19 mouse cellular contexts compared by ENCODE assay signal in genomic region chr6:140793676-140794262, GRCm38 (mm10).
DNase-seq lines count a peak whose midpoint lies in the region; ATAC-seq and TF ChIP-seq lines count a peak whose summit lies in the region.
"Had no signal": no experiment of that assay in that cellular context is flagged by ENCODE, and none has a peak within 500 bp of the region (broad histone marks: within the 10 kb centered on the region; RNA-seq: fewer than 3 reads in every experiment).

No protein-coding gene starts in this region.

- TF ChIP-seq POLR2A in brain, embryonic 14.5 days (IDR thresholded peaks at IDR 0.05; ENCODE audit: borderline replicate concordance, extremely low read depth, insufficient read depth, insufficient read length, poor library complexity, severe bottlenecking): no peak

- H3K4me3 ChIP-seq in forebrain, embryonic 15.5 days: no peak overlapping the region
- no peak overlapping the region for H3K4me3 ChIP-seq in forebrain, embryonic 11.5 days (ENCODE audit: low read depth, low read length)
- no peak overlapping the region for H3K4me3 ChIP-seq in embryonic facial prominence, embryonic 15.5 days (replicated peaks)
- H3K4me3 ChIP-seq: gastrocnemius, adult 2 months; hindbrain, embryonic 12.5 days had no signal

- TF ChIP-seq CTCF in brain, embryonic 14.5 days (IDR thresholded peaks at IDR 0.05; ENCODE audit: borderline replicate concordance, extremely low read depth, insufficient read depth, insufficient read length): no peak

- no peak overlapping the region for H3K27ac ChIP-seq in forebrain, embryonic 15.5 days (replicated peaks)
- H3K27ac ChIP-seq in forebrain, embryonic 11.5 days (ENCODE audit: low read depth, low read length): no peak overlapping the region
- H3K27ac ChIP-seq in embryonic facial prominence, embryonic 15.5 days (replicated peaks): no peak overlapping the region
- H3K27ac ChIP-seq: gastrocnemius, adult 2 months; hindbrain, embryonic 12.5 days had no signal

- peak; percentile 80 for ATAC-seq in forebrain, embryonic 15.5 days (replicated peaks)
- ATAC-seq in forebrain, embryonic 11.5 days (replicated peaks; ENCODE audit: low FRiP score): no peak
- ATAC-seq in embryonic facial prominence, embryonic 15.5 days (ENCODE audit: insufficient number of reproducible peaks, low FRiP score, low TSS enrichment, low read depth): peak; percentile 34; the same call in 1 of the 2 replicates
- ATAC-seq: hindbrain, embryonic 16.5 days; inflammation-experienced regulatory T-cells, adult 6 months; intestine, postnatal 0 days had no signal

- no peaks in the 10 kb centered on the region for H3K36me3 ChIP-seq in forebrain, embryonic 15.5 days
- H3K36me3 ChIP-seq in forebrain, embryonic 11.5 days (ENCODE audit: control insufficient read depth, insufficient read depth, low read length): no peaks in the 10 kb centered on the region
- no peaks in the 10 kb centered on the region for H3K36me3 ChIP-seq in embryonic facial prominence, embryonic 15.5 days
- H3K36me3 ChIP-seq: hindbrain, embryonic 12.5 days had no signal

- no peaks in the 10 kb centered on the region for H3K9me3 ChIP-seq in forebrain, embryonic 15.5 days
- no peaks in the 10 kb centered on the region for H3K9me3 ChIP-seq in forebrain, embryonic 11.5 days (ENCODE audit: control insufficient read depth, low read length)
- H3K9me3 ChIP-seq in embryonic facial prominence, embryonic 15.5 days (replicated peaks): no peaks in the 10 kb centered on the region
- H3K9me3 ChIP-seq: hindbrain, embryonic 12.5 days had no signal

- H3K9ac ChIP-seq in forebrain, embryonic 15.5 days (replicated peaks): no peak overlapping the region
- H3K9ac ChIP-seq in forebrain, embryonic 11.5 days (ENCODE audit: low read length): no peak overlapping the region
- no peak overlapping the region for H3K9ac ChIP-seq in embryonic facial prominence, embryonic 15.5 days
- H3K9ac ChIP-seq: hindbrain, embryonic 12.5 days had no signal

- 85% methylated on average over 6 of the region's 6 CpGs for WGBS in forebrain, embryonic 15.5 days
- 87% methylated on average over 6 of the region's 6 CpGs for WGBS in forebrain, embryonic 11.5 days
- 75% methylated on average over 6 of the region's 6 CpGs for WGBS in embryonic facial prominence, embryonic 15.5 days

- H3K27me3 ChIP-seq in forebrain, embryonic 15.5 days: no peaks in the 10 kb centered on the region
- no peaks in the 10 kb centered on the region for H3K27me3 ChIP-seq in forebrain, embryonic 11.5 days (ENCODE audit: control insufficient read depth, insufficient read depth, low read length)
- no peaks in the 10 kb centered on the region for H3K27me3 ChIP-seq in embryonic facial prominence, embryonic 15.5 days
- H3K27me3 ChIP-seq: hindbrain, embryonic 12.5 days had no signal

- no peak for DNase-seq in forebrain, embryonic 11.5 days (ENCODE audit: low spot score)
- peak; percentile 6 to 9 for DNase-seq in layer of hippocampus, adult 8-10 months (ENCODE audit: low spot score in 2 of 2)
- no peak for DNase-seq in layer of hippocampus, adult 9-10 months (ENCODE audit: low spot score)
- peak; percentile 43 for DNase-seq in brain, embryonic 14.5 days (ENCODE audit: low read depth)
- no peak for DNase-seq in urinary bladder, postnatal 4 days (ENCODE audit: low spot score in 2 of 2)
- DNase-seq: adrenal gland, adult 2 months; adrenal gland, postnatal 25 days; cerebellum, adult 2 months; cerebellum, postnatal 10 days; gastrocnemius, adult 2 months; gastrocnemius, postnatal 25 days; heart, postnatal 10 days; heart, postnatal 4 days had no signal

- no peaks in the 10 kb centered on the region for H3K4me1 ChIP-seq in forebrain, embryonic 15.5 days
- H3K4me1 ChIP-seq in forebrain, embryonic 11.5 days (replicated peaks; ENCODE audit: control insufficient read depth, insufficient read depth, low read length): no peaks in the 10 kb centered on the region
- no peaks in the 10 kb centered on the region for H3K4me1 ChIP-seq in embryonic facial prominence, embryonic 15.5 days
- H3K4me1 ChIP-seq: hindbrain, embryonic 12.5 days had no signal

- no peak overlapping the region for H3K4me2 ChIP-seq in forebrain, embryonic 15.5 days (replicated peaks)
- H3K4me2 ChIP-seq in forebrain, embryonic 11.5 days (ENCODE audit: low read depth, low read length, severe bottlenecking): no peak overlapping the region
- no peak overlapping the region for H3K4me2 ChIP-seq in embryonic facial prominence, embryonic 15.5 days (replicated peaks)
- H3K4me2 ChIP-seq: hindbrain, embryonic 12.5 days had no signal

Comparison
In these comparisons a context has a peak if more than half of its experiments do, and no peak if none do; other contexts are left out.
1. DNase-seq: peak in layer of hippocampus, adult 8-10 months (2 of 2) and brain, embryonic 14.5 days (single experiment); none in forebrain, embryonic 11.5 days (single experiment), layer of hippocampus, adult 9-10 months (single experiment) and urinary bladder, postnatal 4 days (0 of 2).